Mouse (Mus musculus) embryonic fibroblast, embryonic 13.5 days (primary cell): ENCODE measurements around the gene Mast2.

Experiments used
- CTCF ChIP-seq: IDR thresholded peaks from 2 replicates; pipeline ENCODE4 v1.5.1; 2011; ENCODE audit warnings: mild to moderate bottlenecking, control low read depth, low read length, moderate library complexity, borderline replicate concordance; ENCODE audit not compliant: insufficient read depth
- POLR2A ChIP-seq: IDR thresholded peaks from 2 replicates; pipeline ENCODE4 v1.6.1; 2011; ENCODE audit warnings: low read depth, mild to moderate bottlenecking, control low read depth, low read length, moderate library complexity

DNA sequence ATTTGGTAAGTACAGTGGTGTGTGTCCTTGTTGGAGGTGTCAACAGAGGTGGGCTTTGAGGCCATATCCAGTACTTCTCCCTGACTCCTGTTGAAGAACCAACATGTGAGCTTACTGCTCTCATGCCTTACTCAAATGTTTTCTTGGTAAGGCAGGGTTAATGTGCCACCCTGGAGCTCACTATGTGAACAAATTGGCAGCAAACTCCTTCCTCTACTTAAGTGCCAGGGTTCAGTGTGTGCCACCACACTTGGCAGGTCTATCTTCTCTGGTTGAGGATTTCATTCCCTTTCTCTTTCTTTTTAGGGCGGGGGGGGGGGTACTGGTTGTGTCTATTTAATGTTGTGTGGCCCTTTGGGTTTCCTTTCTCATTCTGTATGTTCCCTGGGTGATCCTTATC lies 159.4 kb downstream of the Mast2 start:
- TF ChIP-seq CTCF (no peak), POLR2A (no peak)
